Comparison of ENCODE assay signal across 8 mouse cellular contexts in genomic region chr6:83068706-83069487, GRCm38 (mm10). TPM values are rescaled to one million over a fixed set of nuclear protein-coding genes. Genes with fewer than 3 reads are reported as not detected.
A peak's percentile ranks its signal among the peaks of the same experiment; 100 is the strongest.
DNase-seq lines count a peak whose midpoint lies in the region; ATAC-seq and TF ChIP-seq lines count a peak whose summit lies in the region.
"Had no signal": no experiment of that assay in that cellular context is flagged by ENCODE, and none has a peak within 500 bp of the region (broad histone marks: within the 10 kb centered on the region; RNA-seq: fewer than 3 reads in every experiment).

No protein-coding gene starts in this region.

- H3K9ac ChIP-seq in hindbrain, embryonic 11.5 days (ENCODE audit: low read depth, low read length): no peak overlapping the region
- H3K9ac ChIP-seq in liver, embryonic 14.5 days (replicated peaks): no peak overlapping the region

- peaks cover 95% of the 10 kb centered on the region for H3K27me3 ChIP-seq in hindbrain, embryonic 11.5 days (ENCODE audit: control insufficient read depth, insufficient read depth, low read length)
- H3K27me3 ChIP-seq in liver, embryonic 14.5 days (ENCODE audit: control insufficient read depth, insufficient read depth, low read length): peaks cover 98% of the 10 kb centered on the region

- TF ChIP-seq CTCF in liver, embryonic 14.5 days (IDR thresholded peaks at IDR 0.05; ENCODE audit: low read depth): no peak
- TF ChIP-seq CTCF in layer of hippocampus, adult 2 months (conservative IDR thresholded peaks at IDR 0.05): no peak

- no peak for TF ChIP-seq EP300 in liver, embryonic 14.5 days (IDR thresholded peaks at IDR 0.05; ENCODE audit: low read depth)

- H3K27ac ChIP-seq in hindbrain, embryonic 11.5 days (ENCODE audit: low read depth, low read length): no peak overlapping the region
- no peak overlapping the region for H3K27ac ChIP-seq in liver, embryonic 14.5 days
- no peak overlapping the region for H3K27ac ChIP-seq in layer of hippocampus, adult 2 months

- no peaks in the 10 kb centered on the region for H3K9me3 ChIP-seq in hindbrain, embryonic 11.5 days (ENCODE audit: control insufficient read depth, low read length)
- no peaks in the 10 kb centered on the region for H3K9me3 ChIP-seq in liver, embryonic 14.5 days (ENCODE audit: control insufficient read depth, low read length)

- peak; percentile 24 for DNase-seq in retina, postnatal 1 day
- DNase-seq in retina, embryonic 14.5 days (ENCODE audit: low spot score): no peak
- peak; percentile 63 for DNase-seq in hindbrain, embryonic 11.5 days (ENCODE audit: low spot score)
- no peak for DNase-seq in liver, embryonic 14.5 days (ENCODE audit: low read depth in 3 of 3, low spot score in 3 of 3)
- DNase-seq in T-cell, adult 2 months (ENCODE audit: low spot score): no peak
- no peak for DNase-seq in layer of hippocampus, adult 2 months (ENCODE audit: low spot score in 2 of 2)
- DNase-seq in right cerebral cortex, postnatal 10 days (ENCODE audit: low spot score in 2 of 2): no peak

- no peaks in the 10 kb centered on the region for H3K36me3 ChIP-seq in hindbrain, embryonic 11.5 days (ENCODE audit: control insufficient read depth, insufficient read depth, low read length)
- H3K36me3 ChIP-seq in liver, embryonic 14.5 days (replicated peaks; ENCODE audit: control insufficient read depth, insufficient read depth, low read depth): no peaks in the 10 kb centered on the region

- H3K4me1 ChIP-seq in hindbrain, embryonic 11.5 days (replicated peaks; ENCODE audit: control insufficient read depth, insufficient read depth, low read length): peaks cover 10% of the 10 kb centered on the region
- no peaks in the 10 kb centered on the region for H3K4me1 ChIP-seq in liver, embryonic 14.5 days (replicated peaks; ENCODE audit: control insufficient read depth in 2 of 2, insufficient read depth in 2 of 2, low read length in 1 of 2)

- ATAC-seq in hindbrain, embryonic 11.5 days (ENCODE audit: low FRiP score): no peak
- no peak for ATAC-seq in liver, embryonic 14.5 days (ENCODE audit: insufficient read depth)

- H3K4me2 ChIP-seq in hindbrain, embryonic 11.5 days (replicated peaks; ENCODE audit: low read depth, low read length): 0 out of 2 replicates have a peak overlapping the region, but pooled peaks have one; percentile 2
- H3K4me2 ChIP-seq in liver, embryonic 14.5 days (ENCODE audit: low read depth): peak overlapping the region; percentile 31

- WGBS in hindbrain, embryonic 11.5 days: under 1% methylated on average over 81 of the region's 81 CpGs
- WGBS in liver, embryonic 14.5 days (ENCODE audit: insufficient replicate concordance): 2% methylated on average over 81 of the region's 81 CpGs

- peak overlapping the region; percentile 22 for H3K4me3 ChIP-seq in hindbrain, embryonic 11.5 days (ENCODE audit: low read depth, low read length)
- H3K4me3 ChIP-seq in liver, embryonic 14.5 days (ENCODE audit: insufficient read depth in 1 of 2, low read depth in 2 of 2, low read length in 2 of 2): peak overlapping the region in 1 of 2 experiments; percentile 16; a peak in 2 of 4 replicates
- no peak overlapping the region for H3K4me3 ChIP-seq in layer of hippocampus, adult 2 months
- H3K4me3 ChIP-seq: myocyte had no signal

RNA-seq across cellular contexts. Expression of gene Tlx2, which starts 1.2 kb away (rescaled TPM):
- 5.2 and 9.4 TPM in 2 replicates for polyA plus RNA-seq in hindbrain, embryonic 11.5 days (2014; fragmentation: Nextera tagmentation; extraction: Ambion mirVana)
- 0.05 TPM in 1 of 2 replicates, not detected in the other for polyA plus RNA-seq in liver, embryonic 14.5 days (2012; rRNA removed)
- not detected in 2 replicates for polyA plus RNA-seq in liver, embryonic 14.5 days (2014; fragmentation: Nextera tagmentation; extraction: Ambion mirVana)
- total RNA-seq in layer of hippocampus, adult 2 months (2021): not detected

RNA-seq across cellular contexts. Expression of gene Pcgf1, which starts 8.8 kb away (rescaled TPM):
- polyA plus RNA-seq in hindbrain, embryonic 11.5 days (2014; fragmentation: Nextera tagmentation; extraction: Ambion mirVana): 38.1 and 39.8 TPM in 2 replicates
- polyA plus RNA-seq in liver, embryonic 14.5 days (2012; rRNA removed): 16.5 and 21.0 TPM in 2 replicates
- polyA plus RNA-seq in liver, embryonic 14.5 days (2014; fragmentation: Nextera tagmentation; extraction: Ambion mirVana): 15.0 and 19.7 TPM in 2 replicates
- 10 to 100 TPM; 36.3 to 37.5 TPM for total RNA-seq in layer of hippocampus, adult 2 months (2021)

RNA-seq across cellular contexts. Expression of gene Dqx1, which starts 11.3 kb away (rescaled TPM):
- polyA plus RNA-seq in hindbrain, embryonic 11.5 days (2014; fragmentation: Nextera tagmentation; extraction: Ambion mirVana): 0.81 and 0.93 TPM in 2 replicates
- polyA plus RNA-seq in liver, embryonic 14.5 days (2012; rRNA removed): 7.7 and 7.8 TPM in 2 replicates
- 2.9 and 3.1 TPM in 2 replicates for polyA plus RNA-seq in liver, embryonic 14.5 days (2014; fragmentation: Nextera tagmentation; extraction: Ambion mirVana)
- total RNA-seq in layer of hippocampus, adult 2 months (2021): under 1 TPM; 0.69 to 0.79 TPM

RNA-seq across cellular contexts. Expression of gene Htra2, which starts 13.8 kb away (rescaled TPM):
- 31.7 and 33.9 TPM in 2 replicates for polyA plus RNA-seq in hindbrain, embryonic 11.5 days (2014; fragmentation: Nextera tagmentation; extraction: Ambion mirVana)
- polyA plus RNA-seq in liver, embryonic 14.5 days (2012; rRNA removed): 75.7 and 80.9 TPM in 2 replicates
- 54.3 and 54.9 TPM in 2 replicates for polyA plus RNA-seq in liver, embryonic 14.5 days (2014; fragmentation: Nextera tagmentation; extraction: Ambion mirVana)
- total RNA-seq in layer of hippocampus, adult 2 months (2021): 10 to 100 TPM; 52.9 to 54.5 TPM

RNA-seq across cellular contexts. Expression of gene Aup1, which starts 14.6 kb away (rescaled TPM):
- 112 TPM in 2 replicates for polyA plus RNA-seq in hindbrain, embryonic 11.5 days (2014; fragmentation: Nextera tagmentation; extraction: Ambion mirVana)
- polyA plus RNA-seq in liver, embryonic 14.5 days (2012; rRNA removed): 172 and 269 TPM in 2 replicates
- polyA plus RNA-seq in liver, embryonic 14.5 days (2014; fragmentation: Nextera tagmentation; extraction: Ambion mirVana): 128 and 136 TPM in 2 replicates
- 100 to 1,000 TPM; 131 to 133 TPM for total RNA-seq in layer of hippocampus, adult 2 months (2021)

Comparison
In these comparisons a context has a peak if more than half of its experiments do, and no peak if none do; other contexts are left out.
1. DNase-seq: peak in retina, postnatal 1 day (single experiment) and hindbrain, embryonic 11.5 days (single experiment); none in retina, embryonic 14.5 days (single experiment), liver, embryonic 14.5 days (0 of 3), T-cell, adult 2 months (single experiment), layer of hippocampus, adult 2 months (0 of 2) and right cerebral cortex, postnatal 10 days (0 of 2).